Mouse (Mus musculus) ES-Bruce4 (cell line): ENCODE results near the gene Entpd1. TPM values are rescaled to one million over a fixed set of nuclear protein-coding genes. Genes with fewer than 3 reads are reported as not detected.
A peak's percentile ranks its signal among the peaks of the same experiment; 100 is the strongest.

Source experiments
- H3K27ac ChIP-seq: 2 replicates; pipeline ENCODE4 v1.5.1; 2012; ENCODE audit warnings: low read length, inconsistent platforms; ENCODE audit not compliant: insufficient read depth
- H3K27me3 ChIP-seq: 2 replicates; pipeline ENCODE4 v1.6.1; 2012; ENCODE audit warnings: mild to moderate bottlenecking, low read length, inconsistent platforms; ENCODE audit not compliant: control insufficient read depth, poor library complexity, insufficient read depth, severe bottlenecking
- H3K36me3 ChIP-seq: 2 replicates; pipeline ENCODE4 v1.6.1; 2012; ENCODE audit warnings: inconsistent platforms, mild to moderate bottlenecking, low read length, moderate library complexity; ENCODE audit not compliant: control insufficient read depth, poor library complexity, insufficient read depth, severe bottlenecking
- H3K4me1 ChIP-seq: one replicate; pipeline ENCODE4 v1.8.1; 2011; ENCODE audit warnings: low read length; ENCODE audit not compliant: control insufficient read depth, insufficient read depth
- H3K4me3 ChIP-seq: 2 replicates; pipeline ENCODE4 v1.5.1; 2011; ENCODE audit warnings: low read depth, mild to moderate bottlenecking, low read length
- H3K9ac ChIP-seq: 2 replicates; pipeline ENCODE4 v1.6.1; 2012; ENCODE audit warnings: low read depth, mild to moderate bottlenecking, inconsistent platforms; ENCODE audit not compliant: poor library complexity, severe bottlenecking
- H3K9me3 ChIP-seq: replicated peaks from 2 replicates; pipeline ENCODE4 v1.6.1; 2012; ENCODE audit warnings: mild to moderate bottlenecking, low read length, inconsistent platforms; ENCODE audit not compliant: control insufficient read depth, poor library complexity, insufficient read depth, severe bottlenecking
- CTCF ChIP-seq: IDR thresholded peaks from one replicate; pipeline ENCODE4 v1.8.1; 2011; ENCODE audit warnings: low read depth, low read length
- EP300 ChIP-seq: IDR thresholded peaks from 2 replicates; pipeline ENCODE4 v1.6.1; 2011; ENCODE audit warnings: low read depth, low read length; ENCODE audit not compliant: insufficient read depth
- POLR2A ChIP-seq: IDR thresholded peaks from one replicate; pipeline ENCODE4 v1.8.1; 2011; ENCODE audit warnings: low read length; ENCODE audit not compliant: insufficient read depth
- polyA plus RNA-seq: library from polyadenylated mRNA; stranded (reverse); fragments of >200 nt; gene quantifications from 2 replicates; pipeline ENCODE4 v1.2.4, GENCODE M21; 2011; ENCODE audit warnings: low read depth; ENCODE audit not compliant: missing spikeins, insufficient read depth, insufficient read length

The Entpd1 gene
- polyA plus RNA-seq, 1 experiment: not detected

DNA sequence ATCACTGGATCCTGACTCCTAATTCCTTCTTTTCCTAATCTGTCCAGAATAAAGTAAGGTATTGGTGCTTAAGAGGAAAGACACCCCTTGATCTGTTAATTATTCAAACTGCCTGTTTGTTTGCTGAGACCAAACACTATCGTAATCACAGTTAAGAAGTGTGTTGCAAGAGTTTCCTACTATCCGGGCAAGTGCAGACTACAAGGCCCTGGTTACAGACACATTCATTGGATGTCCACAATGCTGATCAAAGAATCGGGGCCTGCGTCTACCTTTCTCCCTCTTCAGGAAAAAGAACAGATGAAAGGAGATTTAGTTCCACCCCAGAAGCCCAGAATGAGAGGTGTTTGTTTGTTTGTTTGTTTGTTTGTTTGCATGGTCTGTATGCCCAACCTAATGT lies 116.0 kb downstream of the Entpd1 start:
- H3K4me1 ChIP-seq: no peaks in the 10 kb centered on the region
- no peak for TF ChIP-seq EP300
- TF ChIP-seq CTCF: no peak
- no peak for TF ChIP-seq POLR2A
- H3K27me3 ChIP-seq: no peaks in the 10 kb centered on the region
- no peak overlapping the region for H3K4me3 ChIP-seq
- H3K27ac ChIP-seq: no peak overlapping the region
- no peaks in the 10 kb centered on the region for H3K9me3 ChIP-seq
- H3K36me3 ChIP-seq: no peaks in the 10 kb centered on the region
- H3K9ac ChIP-seq: no peak overlapping the region

GRCm38 (mm10) chr19:40728732-40729420 lies 116.7 kb downstream of the Entpd1 start:
- Histone ChIP-seq H3K9ac (no peak overlapping the region), H3K27me3 (no peaks in the 10 kb centered on the region), H3K4me3 (no peak overlapping the region), H3K36me3 (no peaks in the 10 kb centered on the region), H3K9me3 (no peaks in the 10 kb centered on the region), H3K4me1 (no peaks in the 10 kb centered on the region), H3K27ac (no peak overlapping the region)
- TF ChIP-seq CTCF (no peak), POLR2A (no peak), EP300 (no peak)

GRCm38 (mm10) chr19:40733409-40733808 lies 121.2 kb downstream of the Entpd1 start:
- no peaks in the 10 kb centered on the region for H3K4me1 ChIP-seq
- H3K27ac ChIP-seq: no peak overlapping the region
- no peak overlapping the region for H3K4me3 ChIP-seq
- no peaks in the 10 kb centered on the region for H3K27me3 ChIP-seq
- no peaks in the 10 kb centered on the region for H3K9me3 ChIP-seq
- H3K9ac ChIP-seq: no peak overlapping the region
- no peak for TF ChIP-seq POLR2A
- TF ChIP-seq CTCF: no peak
- no peak for TF ChIP-seq EP300
- H3K36me3 ChIP-seq: no peaks in the 10 kb centered on the region

- Histone ChIP-seq H3K27me3 (no peaks in the 10 kb centered on the region), H3K4me3 (no peak overlapping the region), H3K27ac (no peak overlapping the region), H3K9me3 (no peaks in the 10 kb centered on the region), H3K4me1 (no peaks in the 10 kb centered on the region), H3K36me3 (no peaks in the 10 kb centered on the region), H3K9ac (no peak overlapping the region)
- no peak for TF ChIP-seq EP300
These were observed 121.7 kb downstream of the Entpd1 start for GRCm38 (mm10) chr19:40733849-40734248.

- TF ChIP-seq POLR2A (no peak), EP300 (0 out of 2 replicates have a peak, but pooled peaks have one; percentile 8), CTCF (peak; percentile 94)
- Histone ChIP-seq H3K27ac (no peak overlapping the region), H3K4me3 (no peak overlapping the region)
These were observed 124.7 kb downstream of the Entpd1 start for GRCm38 (mm10) chr19:40736680-40737512.

GRCm38 (mm10) chr19:40737613-40738012 lies 125.4 kb downstream of the Entpd1 start:
- Histone ChIP-seq H3K9ac (no peak overlapping the region), H3K27ac (no peak overlapping the region), H3K9me3 (no peaks in the 10 kb centered on the region), H3K36me3 (no peaks in the 10 kb centered on the region), H3K4me1 (no peaks in the 10 kb centered on the region), H3K27me3 (no peaks in the 10 kb centered on the region), H3K4me3 (no peak overlapping the region)
- TF ChIP-seq POLR2A (no peak), EP300 (no peak), CTCF (no peak)

More at GRCm38 (mm10) chr19:40736680-40737512, 124.7 kb downstream of the Entpd1 start:
- no peaks in the 10 kb centered on the region for H3K27me3 ChIP-seq
- no peak overlapping the region for H3K9ac ChIP-seq
- no peaks in the 10 kb centered on the region for H3K9me3 ChIP-seq
- no peaks in the 10 kb centered on the region for H3K36me3 ChIP-seq
- H3K4me1 ChIP-seq: no peaks in the 10 kb centered on the region
